Mouse (Mus musculus): ENCODE measurements around the gene Mageb3.
A peak's percentile ranks its signal among the peaks of the same experiment; 100 is the strongest.
"Not testable (repeated sequence)": the region's sequence is repeated elsewhere in the genome, so short reads cannot be mapped to it uniquely, and the experiment has no call there.

The Mageb3 gene

GRCm38 (mm10) chr2:121955765-121956223, at the start of gene Mageb3, which contains the start of gene Ctdspl2:
Mageb3 (minus strand) TSS chr2:121956092.
Ctdspl2 (plus strand) TSS chr2:121956001.
- peak; percentile 99 for DNase-seq

GRCm38 (mm10) chr2:121995738-121996137, 39.8 kb upstream of the Mageb3 start:
- no peak for DNase-seq

- DNase-seq, result no peak
Measured at GRCm38 (mm10) chr2:121957216-121957792, 1.4 kb upstream of the Mageb3 start.

GRCm38 (mm10) chr2:121956224-121957018, 529 bp upstream of the Mageb3 start:
- peak; percentile 96 for DNase-seq

- DNase-seq, result peak; percentile 15
Measured at GRCm38 (mm10) chr2:121954971-121955656, 778 bp downstream of the Mageb3 start.

- DNase-seq, result no peak
Measured at GRCm38 (mm10) chr2:121943364-121943763, 12.5 kb downstream of the Mageb3 start.

- DNase-seq, result not testable (repeated sequence)
Measured at GRCm38 (mm10) chr2:121937624-121938023, 18.3 kb downstream of the Mageb3 start.

GRCm38 (mm10) chr2:121916047-121916970, 39.6 kb downstream of the Mageb3 start:
- no peak for DNase-seq

GRCm38 (mm10) chr2:121909975-121910374, 45.9 kb downstream of the Mageb3 start:
- DNase-seq, result peak; percentile 10

All from thymus, postnatal 4 days (tissue).